Mouse (Mus musculus) lung, adult 2 months (tissue): ENCODE measurements around the gene Ext2.

ENCODE experiments used
- CTCF ChIP-seq: fragments of 200-500 bp; IDR thresholded peaks from 2 replicates; pipeline ENCODE4 v1.5.1; 2011; ENCODE audit warnings: mild to moderate bottlenecking, low read length, control low read depth; ENCODE audit not compliant: insufficient read depth
- POLR2A ChIP-seq: fragments of 200-500 bp; IDR thresholded peaks from 2 replicates; pipeline ENCODE4 v1.6.1; 2011; ENCODE audit warnings: low read depth, mild to moderate bottlenecking, control low read depth, low read length, borderline replicate concordance; ENCODE audit errors: extremely low read depth

DNA sequence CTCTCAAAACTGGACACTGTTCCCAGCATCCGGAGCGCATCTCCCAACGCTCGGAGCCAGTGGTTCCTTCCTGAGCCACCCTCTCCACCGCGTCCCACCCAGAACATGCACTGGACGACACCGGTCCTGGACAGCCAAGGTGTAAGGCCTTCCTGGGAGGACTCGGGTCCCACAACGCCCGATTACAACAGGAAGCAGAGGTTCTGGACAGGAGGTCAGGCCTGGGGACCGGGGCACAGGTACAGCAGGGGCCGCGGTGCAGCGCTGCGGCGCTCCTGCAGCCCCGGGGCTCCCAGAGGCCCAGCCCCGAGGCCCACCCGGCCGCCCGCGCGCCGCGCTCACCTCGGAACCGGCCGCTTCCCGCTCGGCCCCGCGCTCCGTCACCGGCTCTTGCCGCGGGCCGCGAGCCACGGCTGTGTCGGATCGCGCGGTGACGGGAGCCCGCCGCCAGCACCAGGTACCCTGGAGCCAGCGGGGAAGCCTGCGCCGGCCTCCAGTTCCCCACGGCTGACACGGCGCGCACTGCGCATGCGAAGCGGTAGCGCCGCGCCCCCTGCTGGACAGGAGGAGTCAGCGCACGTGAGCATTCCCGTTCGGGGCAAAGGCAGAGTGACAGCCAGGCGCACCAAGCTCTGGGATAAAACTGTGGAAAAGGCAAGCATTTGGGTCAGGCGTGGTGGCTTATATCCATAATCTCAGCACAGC is at the start of gene Ext2:
- TF ChIP-seq CTCF = peak; percentile 87
- TF ChIP-seq POLR2A = peak; percentile 51; the same call in 1 of the 2 replicates
